Mouse (Mus musculus) heart, embryonic 10.5 days (tissue): Measurements from ENCODE around the gene Methig1. TPM values are rescaled to one million over a fixed set of nuclear protein-coding genes. Genes with fewer than 3 reads are reported as not detected.
"Not testable (repeated sequence)": the region's sequence is repeated elsewhere in the genome, so short reads cannot be mapped to it uniquely, and the experiment has no call there.

ENCODE experiments used
- DNase-seq: peaks from one replicate; pipeline ENCODE4 v3.0.0-alpha.2; 2017; ENCODE audit warnings: low spot score
- H3K27ac ChIP-seq: fragments of 300-500 bp; sonication (generic); 2 replicates; pipeline ENCODE4 v1.5.1; 2016; ENCODE audit warnings: mild to moderate bottlenecking
- H3K27me3 ChIP-seq: fragments of 300-500 bp; sonication (generic); 2 replicates; pipeline ENCODE4 v1.6.1; 2016; ENCODE audit warnings: mild to moderate bottlenecking; ENCODE audit not compliant: poor library complexity, insufficient read depth, severe bottlenecking
- H3K36me3 ChIP-seq: fragments of 300-500 bp; sonication (generic); 2 replicates; pipeline ENCODE4 v1.6.1; 2016; ENCODE audit warnings: mild to moderate bottlenecking, moderate library complexity
- H3K4me1 ChIP-seq: fragments of 300-500 bp; sonication (generic); 2 replicates; pipeline ENCODE4 v1.6.1; 2016; ENCODE audit warnings: mild to moderate bottlenecking
- H3K4me3 ChIP-seq: fragments of 300-500 bp; sonication (generic); 2 replicates; pipeline ENCODE4 v1.5.1; 2016; ENCODE audit warnings: mild to moderate bottlenecking, moderate library complexity
- H3K9me3 ChIP-seq: fragments of 300-500 bp; sonication (generic); 2 replicates; pipeline ENCODE4 v1.6.1; 2016; ENCODE audit warnings: mild to moderate bottlenecking, moderate library complexity
- WGBS: fragments of 180-500 bp; shearing (Covaris S2); methylation state at CpG from one replicate; pipeline ENCODE4 v1.1.7; 2016; 5-methylcytosine and 5-hydroxymethylcytosine counted together
- polyA plus RNA-seq: library from polyadenylated mRNA; unstranded; fragments of >200 nt; fragmentation: Nextera tagmentation; extraction: Ambion mirVana; gene quantifications from 2 replicates; pipeline ENCODE4 v1.2.1, GENCODE M21; 2016

Methig1 gene
- polyA plus RNA-seq, 1 experiment from 2014 or later = 0.33 TPM

DNA sequence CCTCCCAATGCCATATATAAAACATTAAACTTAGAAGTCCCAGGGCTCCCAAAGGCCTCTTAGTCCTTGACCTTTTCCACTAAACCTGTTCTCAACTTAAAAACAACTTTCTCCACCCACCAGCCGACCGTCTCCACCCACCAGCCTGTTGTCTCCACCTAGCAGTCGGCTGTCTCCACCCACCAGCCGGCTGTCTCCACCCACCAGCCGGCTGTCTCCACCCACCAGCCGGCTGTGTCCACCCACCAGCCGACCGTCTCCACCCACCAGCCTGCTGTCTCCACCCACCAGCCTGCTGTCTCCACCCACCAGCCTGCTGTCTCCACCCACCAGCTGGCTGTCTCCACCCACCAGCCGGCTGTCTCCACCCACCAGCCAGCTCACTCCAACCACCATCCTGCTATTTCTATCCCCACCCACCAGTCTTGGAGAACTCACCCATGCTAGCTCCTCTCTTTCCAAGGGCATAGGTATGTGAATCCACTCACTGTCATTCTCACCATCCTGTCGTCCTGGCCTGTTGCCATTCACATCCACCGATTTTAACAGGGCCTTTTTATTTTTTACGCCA is 28.8 kb upstream of the Methig1 start:
- no peak overlapping the region for H3K27ac ChIP-seq
- no peak for DNase-seq
- H3K9me3 ChIP-seq = no peaks in the 10 kb centered on the region
- H3K4me1 ChIP-seq = no peaks in the 10 kb centered on the region
- H3K36me3 ChIP-seq = no peaks in the 10 kb centered on the region
- H3K4me3 ChIP-seq = no peak overlapping the region
- 63% methylated on average over 12 of the region's 12 CpGs for WGBS
- H3K27me3 ChIP-seq = no peaks in the 10 kb centered on the region

DNA sequence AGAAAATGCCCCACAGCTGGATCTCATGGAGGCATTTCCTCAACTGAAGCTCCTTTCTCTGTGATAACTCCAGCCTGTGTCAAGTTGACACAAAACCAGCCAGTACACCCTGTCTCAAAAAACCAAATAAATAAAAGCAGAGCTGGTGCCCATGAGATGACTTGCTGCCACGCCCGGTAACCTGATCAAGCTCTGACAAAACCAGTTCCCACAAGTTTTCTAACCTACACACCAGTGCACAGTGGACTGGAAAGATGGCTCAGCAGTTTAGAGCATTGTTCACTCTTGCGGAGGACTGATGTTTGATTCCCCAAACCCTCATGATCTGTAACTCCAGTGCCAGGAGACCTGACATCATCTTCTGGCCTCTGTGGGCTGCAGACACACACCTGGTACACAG is 27.7 kb upstream of the Methig1 start:
- WGBS = 87% methylated on average over 3 of the region's 3 CpGs
- H3K4me1 ChIP-seq = no peaks in the 10 kb centered on the region
- no peaks in the 10 kb centered on the region for H3K9me3 ChIP-seq
- H3K4me3 ChIP-seq = no peak overlapping the region
- no peaks in the 10 kb centered on the region for H3K27me3 ChIP-seq
- no peaks in the 10 kb centered on the region for H3K36me3 ChIP-seq
- H3K27ac ChIP-seq = no peak overlapping the region
- no peak for DNase-seq

DNA sequence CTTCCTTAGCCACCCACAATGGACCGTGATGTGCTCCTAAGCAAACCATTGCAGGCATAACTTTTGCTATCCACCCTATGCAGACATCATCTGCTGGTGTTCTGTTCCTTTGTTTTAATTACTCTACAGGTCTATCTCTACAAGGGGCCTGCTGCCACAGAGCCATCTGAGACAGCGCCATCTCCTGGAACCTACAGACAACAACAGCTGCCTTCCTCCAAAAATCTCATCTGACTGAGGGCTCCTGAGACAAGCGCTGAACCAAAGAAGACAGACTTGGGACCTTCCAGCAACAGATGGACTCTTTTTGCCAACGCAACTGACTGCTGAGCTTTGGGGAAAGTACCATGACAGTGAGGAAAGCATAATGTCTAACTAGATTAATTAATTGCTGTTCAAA is 24.9 kb upstream of the Methig1 start:
- DNase-seq, H3K27me3 ChIP-seq, H3K36me3 ChIP-seq, H3K4me1 ChIP-seq, H3K27ac ChIP-seq, H3K4me3 ChIP-seq, H3K9me3 ChIP-seq: not testable (repeated sequence)
- WGBS = 54% methylated on average over 4 of the region's 4 CpGs

DNA sequence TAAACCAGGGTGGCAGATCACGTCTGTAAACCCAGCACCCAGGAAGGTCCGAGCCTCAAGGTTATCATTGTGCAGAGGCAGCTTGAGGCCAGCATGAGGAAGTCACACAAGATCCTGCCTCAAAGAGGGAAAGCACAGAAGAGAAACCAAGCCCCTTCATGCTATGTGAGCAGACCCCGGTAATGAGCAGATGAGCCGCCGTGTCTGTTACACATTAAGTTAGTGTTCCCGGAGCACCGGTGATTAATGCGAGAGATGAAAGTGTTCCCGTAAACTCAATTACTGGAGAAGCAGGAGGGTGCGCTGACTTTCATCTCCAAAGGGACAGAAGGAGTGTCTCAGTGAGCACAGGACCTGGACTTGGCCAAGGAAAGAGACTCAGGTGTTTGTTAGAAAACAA is 23.6 kb upstream of the Methig1 start:
- H3K4me1 ChIP-seq, H3K9me3 ChIP-seq, H3K4me3 ChIP-seq, H3K27ac ChIP-seq, DNase-seq, H3K27me3 ChIP-seq, H3K36me3 ChIP-seq: not testable (repeated sequence)
- WGBS = 79% methylated on average over 10 of the region's 10 CpGs

DNA sequence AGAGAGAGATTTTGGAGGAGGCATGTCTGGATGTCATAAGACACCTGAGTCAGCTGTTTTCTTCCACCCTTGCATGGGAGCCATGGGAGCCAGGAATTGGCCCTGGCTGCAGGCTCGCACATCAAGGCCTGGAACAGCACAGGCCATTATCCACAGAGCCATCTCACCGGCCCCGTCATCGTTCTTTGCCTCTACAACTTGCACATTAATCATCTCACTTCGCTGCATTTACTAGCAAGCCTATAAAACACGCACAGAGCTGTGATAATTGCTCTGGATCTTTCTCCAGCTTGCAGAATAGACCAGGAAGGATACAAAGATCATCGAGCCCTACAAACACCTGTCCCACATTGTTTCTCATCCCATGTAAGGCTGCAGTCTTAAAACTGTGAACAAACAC is 22.2 kb upstream of the Methig1 start:
- WGBS = 85% methylated on average over 7 of the region's 7 CpGs
- no peak for DNase-seq
- H3K27ac ChIP-seq = no peak overlapping the region
- no peak overlapping the region for H3K4me3 ChIP-seq
- no peaks in the 10 kb centered on the region for H3K36me3 ChIP-seq
- H3K9me3 ChIP-seq = no peaks in the 10 kb centered on the region
- no peaks in the 10 kb centered on the region for H3K27me3 ChIP-seq
- no peaks in the 10 kb centered on the region for H3K4me1 ChIP-seq

DNA sequence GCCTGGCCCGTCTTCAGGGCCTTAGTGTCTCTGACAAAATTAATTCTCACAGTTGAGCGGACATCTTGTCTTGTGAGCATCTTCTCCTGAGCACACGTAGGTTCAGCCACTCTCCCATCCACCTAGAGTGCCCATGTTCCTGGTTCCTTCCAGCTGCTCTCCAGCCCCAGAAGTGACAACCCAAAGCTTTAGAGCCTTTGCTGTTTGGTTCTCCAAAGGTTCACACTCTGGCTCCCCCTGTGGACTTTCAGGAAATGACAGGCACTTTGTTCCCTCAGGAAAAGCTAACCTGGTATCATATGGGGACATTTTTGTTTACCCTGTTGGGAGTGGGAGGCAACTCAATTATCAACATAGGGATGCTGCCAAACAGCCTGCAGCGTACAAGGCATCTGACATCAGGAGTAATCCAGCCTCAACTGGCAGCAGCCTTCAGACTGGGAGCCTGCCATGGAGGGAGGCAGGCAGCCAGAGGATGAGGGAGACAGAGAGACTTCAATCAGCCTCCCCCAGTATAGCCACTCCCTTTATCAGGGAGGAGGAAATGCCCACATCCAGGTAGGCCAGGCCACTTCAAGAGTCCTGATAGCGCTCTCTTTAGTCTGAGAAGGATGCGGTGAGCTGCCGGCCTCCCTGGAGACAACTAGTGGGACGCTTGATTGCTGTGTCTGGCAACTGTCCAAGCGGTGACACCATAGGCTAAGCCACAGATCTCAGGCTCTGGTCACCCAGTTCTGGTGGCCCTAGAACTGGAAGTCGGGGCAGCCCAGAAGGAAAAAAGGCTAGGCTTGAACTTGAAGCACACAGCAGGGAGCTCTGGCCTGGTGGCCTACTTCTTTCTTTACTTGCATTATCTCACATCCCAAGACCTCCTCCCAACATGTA is 20.6 kb upstream of the Methig1 start:
- not testable (repeated sequence) for H3K4me1 ChIP-seq

DNA sequence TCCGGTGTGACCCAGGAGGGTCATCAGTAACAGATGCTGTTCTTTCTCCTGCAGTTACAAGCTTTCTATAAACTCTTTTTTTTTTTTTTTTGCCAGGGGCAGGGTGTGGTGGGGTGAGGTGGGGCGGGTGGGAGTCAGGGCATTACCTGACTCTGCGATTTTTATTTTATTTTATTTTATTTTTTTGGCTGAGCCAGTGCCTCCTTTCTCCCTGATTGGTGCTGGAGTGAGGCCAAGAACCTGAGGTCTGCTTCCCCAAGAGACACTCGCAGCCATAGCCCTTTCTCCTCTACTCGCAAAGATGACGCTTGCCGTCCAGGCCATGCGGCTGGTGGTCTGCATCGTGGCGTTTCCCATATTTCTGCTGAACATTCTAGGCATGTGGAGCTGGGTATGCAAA is 18.3 kb upstream of the Methig1 start, which contains the start of gene Mettl7a3:
Mettl7a3 (plus strand) TSS at position 301 of the 400 bp plus-strand sequence.
- Histone ChIP-seq H3K27me3 (no peaks in the 10 kb centered on the region), H3K27ac (no peak within 1 kb of the TSS), H3K4me1 (no peaks in the 10 kb centered on the region), H3K36me3 (no peaks in the 10 kb centered on the region), H3K9me3 (no peaks in the 10 kb centered on the region), H3K4me3 (no peak within 1 kb of the TSS)
- WGBS = 84% methylated on average over 10 of the region's 10 CpGs
- DNase-seq = no peak

More for the DNA sequence above, 20.6 kb upstream of the Methig1 start:
- H3K36me3 ChIP-seq, H3K27me3 ChIP-seq, DNase-seq, H3K4me3 ChIP-seq, H3K9me3 ChIP-seq, H3K27ac ChIP-seq: not testable (repeated sequence)
- WGBS = 56% methylated on average over 3 of the region's 10 CpGs

DNA sequence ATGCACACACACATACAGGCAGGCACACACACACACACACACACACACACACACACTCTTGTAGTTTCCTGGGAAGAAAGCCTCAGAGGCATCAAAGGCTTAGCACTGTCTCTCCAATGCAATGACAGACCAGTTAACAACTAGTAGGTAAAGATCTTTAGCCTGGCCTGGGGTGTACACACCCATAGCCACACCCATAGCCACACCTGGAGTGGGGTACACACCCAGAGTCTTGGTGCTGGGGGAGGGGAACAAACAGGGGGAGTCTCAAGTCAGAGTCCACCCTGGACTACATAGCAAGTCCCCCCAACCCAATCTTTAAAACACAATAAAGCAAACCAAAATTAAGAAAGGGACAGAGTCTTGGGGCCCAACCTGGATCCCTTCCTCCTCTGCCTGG is 15.6 kb upstream of the Methig1 start:
- not testable (repeated sequence) for H3K4me3 ChIP-seq, DNase-seq, H3K9me3 ChIP-seq, H3K4me1 ChIP-seq, H3K27ac ChIP-seq, H3K27me3 ChIP-seq, H3K36me3 ChIP-seq

DNA sequence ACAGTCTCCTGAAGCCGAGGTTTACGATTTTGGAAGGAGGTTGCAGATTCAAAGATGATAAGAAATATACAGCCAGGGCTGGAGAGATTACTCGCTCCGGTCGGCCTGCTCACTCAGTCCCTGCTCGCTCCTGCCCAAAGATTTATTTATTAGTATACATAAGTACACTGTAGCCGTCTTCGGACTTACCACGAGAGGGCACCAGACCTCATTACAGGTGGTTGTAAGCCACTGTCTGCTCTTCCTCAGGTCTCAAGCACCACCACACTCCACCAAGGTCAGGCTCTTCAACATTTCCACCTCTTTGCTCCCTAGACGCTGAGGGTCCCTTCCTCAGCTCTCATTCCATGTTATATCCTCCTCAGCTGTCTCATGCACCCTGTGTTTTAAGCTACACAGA is 15.1 kb upstream of the Methig1 start:
- H3K27me3 ChIP-seq, H3K4me3 ChIP-seq, H3K4me1 ChIP-seq, H3K27ac ChIP-seq, H3K36me3 ChIP-seq, H3K9me3 ChIP-seq, DNase-seq: not testable (repeated sequence)
- WGBS = 41% methylated on average over 10 of the region's 10 CpGs

DNA sequence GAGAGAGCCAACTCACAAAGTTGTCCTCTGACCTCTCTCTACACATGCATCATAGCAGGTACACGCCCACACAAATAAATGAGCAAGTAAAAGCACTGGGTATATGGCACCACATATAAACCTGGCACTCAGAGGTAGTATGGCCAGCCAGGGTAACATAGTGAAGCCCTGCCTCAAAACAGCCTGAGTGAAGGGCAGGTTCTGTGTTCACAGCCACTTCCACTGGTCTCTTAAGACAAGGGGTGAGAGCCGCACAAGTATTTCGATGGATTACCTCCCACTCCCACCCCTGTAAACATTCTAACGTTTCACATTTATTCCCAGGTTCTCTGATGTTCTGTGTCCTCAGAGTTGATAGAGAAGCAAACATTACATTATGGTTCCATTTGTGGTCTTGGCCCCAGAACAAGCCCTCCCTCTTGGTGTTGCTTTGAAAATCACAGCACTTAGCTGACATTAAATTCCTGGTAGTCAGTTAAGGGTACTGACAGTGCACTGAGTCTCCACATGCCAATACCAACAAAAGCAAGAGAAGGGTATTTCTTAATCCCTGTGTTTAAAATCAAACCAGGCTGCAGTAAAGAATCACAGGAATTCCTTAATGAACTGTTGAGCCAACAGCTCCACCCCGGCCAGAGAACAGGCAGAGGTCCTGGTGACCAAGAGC is 11.5 kb upstream of the Methig1 start:
- H3K9me3 ChIP-seq, H3K27ac ChIP-seq, H3K36me3 ChIP-seq, H3K4me1 ChIP-seq, H3K27me3 ChIP-seq, DNase-seq, H3K4me3 ChIP-seq: not testable (repeated sequence)
- whole genome bisulfite sequencing = 81% methylated on average over 5 of the region's 5 CpGs

DNA sequence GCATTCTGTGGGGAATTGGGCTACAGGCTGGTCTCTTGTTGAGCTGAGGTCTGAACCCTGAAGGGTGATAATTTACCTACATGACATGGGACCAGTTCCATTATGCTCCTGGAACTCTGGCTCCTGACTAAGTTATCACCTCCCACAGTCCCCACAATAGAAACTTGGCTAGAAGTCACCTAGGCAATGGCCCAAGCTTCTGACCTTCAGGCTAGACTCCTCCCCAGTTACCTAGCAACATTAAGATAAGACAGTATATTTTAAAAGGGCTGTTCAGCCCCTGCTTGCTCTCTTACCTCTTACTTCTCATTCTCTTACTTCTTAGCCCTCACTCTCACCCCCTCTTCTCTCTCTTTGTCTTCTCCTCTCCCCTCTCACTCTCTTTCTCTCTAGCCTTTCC is 7.5 kb upstream of the Methig1 start:
- no peak overlapping the region for H3K4me3 ChIP-seq
- DNase-seq = no peak
- peaks cover 15% of the 10 kb centered on the region for H3K4me1 ChIP-seq
- H3K36me3 ChIP-seq = no peaks in the 10 kb centered on the region
- no peak overlapping the region for H3K27ac ChIP-seq
- no peaks in the 10 kb centered on the region for H3K27me3 ChIP-seq
- 0 out of 2 replicates have a peak, but pooled peaks cover 5% of the 10 kb centered on the region for H3K9me3 ChIP-seq

DNA sequence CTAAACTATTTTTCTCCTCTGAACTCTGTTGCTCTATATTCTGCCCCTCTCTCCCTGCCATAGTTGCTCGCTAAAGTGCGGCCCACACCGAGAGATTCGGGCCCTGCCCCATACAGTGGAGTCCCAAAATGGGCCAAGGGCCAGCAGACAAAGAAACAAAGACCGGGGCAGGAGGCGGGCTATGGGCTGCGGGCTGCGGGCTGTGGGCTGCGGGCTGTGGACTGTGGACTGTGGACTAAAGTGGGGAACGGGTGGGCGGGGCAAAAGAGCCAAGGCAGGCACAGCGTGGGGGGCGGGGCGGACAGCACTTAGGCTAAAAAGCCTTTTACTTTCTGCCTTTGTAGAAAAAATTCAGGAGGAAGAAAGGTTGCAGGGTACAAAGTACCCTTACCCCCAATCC is 6.2 kb upstream of the Methig1 start:
- H3K27me3 ChIP-seq = no peaks in the 10 kb centered on the region
- H3K4me1 ChIP-seq = peaks cover 23% of the 10 kb centered on the region
- 64% methylated on average over 14 of the region's 14 CpGs for WGBS
- no peak for DNase-seq
- no peaks in the 10 kb centered on the region for H3K36me3 ChIP-seq
- 0 out of 2 replicates have a peak, but pooled peaks cover 5% of the 10 kb centered on the region for H3K9me3 ChIP-seq
- no peak overlapping the region; the same call in 1 of the 2 replicates for H3K27ac ChIP-seq
- H3K4me3 ChIP-seq = no peak overlapping the region

DNA sequence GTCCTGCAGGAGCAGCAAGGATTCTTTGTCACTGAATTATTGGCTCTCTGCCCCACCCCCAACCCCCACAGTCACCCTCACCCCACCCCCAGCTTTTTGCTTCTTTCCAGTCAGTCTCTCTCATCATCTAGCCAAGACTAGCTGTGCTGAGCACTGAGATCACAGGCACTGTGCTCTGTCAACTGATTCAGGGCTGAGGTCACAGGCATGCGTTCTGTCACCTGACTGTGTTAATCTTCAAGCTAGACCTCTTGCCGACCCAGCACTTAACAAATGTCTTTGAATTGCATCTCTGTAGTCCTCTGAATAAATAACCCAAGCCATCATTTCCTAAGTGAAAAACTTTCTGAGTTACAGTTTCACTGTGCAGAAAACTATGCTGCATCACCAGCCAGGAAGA is 3.5 kb upstream of the Methig1 start:
- 0 out of 2 replicates have a peak, but pooled peaks cover 5% of the 10 kb centered on the region for H3K9me3 ChIP-seq
- WGBS = 33% methylated on average over 2 of the region's 2 CpGs

More for the DNA sequence above, 3.5 kb upstream of the Methig1 start:
- Histone ChIP-seq H3K27me3 (no peaks in the 10 kb centered on the region), H3K27ac (0 out of 2 replicates have a peak overlapping the region, but pooled peaks have one; percentile 47), H3K36me3 (no peaks in the 10 kb centered on the region), H3K4me3 (0 out of 2 replicates have a peak overlapping the region, but pooled peaks have one; percentile 12), H3K4me1 (peaks cover 25% of the 10 kb centered on the region)
- DNase-seq = no peak
